Mouse (Mus musculus) left cerebral cortex, adult 9 months (tissue): ENCODE measurements around the gene Olfr1396.

Experiments used
- DNase-seq, 2 experiments: peaks; one replicate each; pipeline ENCODE4 v3.0.0; 2022; ENCODE audit warnings: low spot score in 2 of 2

The Olfr1396 gene

DNA sequence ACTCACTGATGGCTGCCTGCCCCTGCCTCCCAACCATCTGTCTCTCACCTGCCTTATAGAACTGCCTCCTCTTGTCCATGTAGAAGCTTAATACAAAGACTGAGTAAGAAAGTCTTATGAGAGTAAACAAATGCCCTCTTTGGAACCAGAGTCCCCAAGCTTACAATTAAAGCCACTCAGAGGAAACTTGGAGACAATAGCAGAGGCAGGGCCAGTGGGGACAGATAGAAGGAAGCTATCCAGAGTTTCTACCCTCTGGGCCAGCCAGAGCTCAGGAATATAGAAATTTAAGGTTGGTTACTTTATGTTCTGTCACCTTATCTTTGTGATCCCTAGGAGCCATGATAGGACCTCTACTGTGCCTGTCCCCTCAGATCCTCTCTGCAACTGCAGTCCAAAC lies at the start of gene Olfr1396:
TSS of gene Olfr1396 (minus strand) at position 101 of the 400 bp plus-strand sequence.
- no peak for DNase-seq

DNA sequence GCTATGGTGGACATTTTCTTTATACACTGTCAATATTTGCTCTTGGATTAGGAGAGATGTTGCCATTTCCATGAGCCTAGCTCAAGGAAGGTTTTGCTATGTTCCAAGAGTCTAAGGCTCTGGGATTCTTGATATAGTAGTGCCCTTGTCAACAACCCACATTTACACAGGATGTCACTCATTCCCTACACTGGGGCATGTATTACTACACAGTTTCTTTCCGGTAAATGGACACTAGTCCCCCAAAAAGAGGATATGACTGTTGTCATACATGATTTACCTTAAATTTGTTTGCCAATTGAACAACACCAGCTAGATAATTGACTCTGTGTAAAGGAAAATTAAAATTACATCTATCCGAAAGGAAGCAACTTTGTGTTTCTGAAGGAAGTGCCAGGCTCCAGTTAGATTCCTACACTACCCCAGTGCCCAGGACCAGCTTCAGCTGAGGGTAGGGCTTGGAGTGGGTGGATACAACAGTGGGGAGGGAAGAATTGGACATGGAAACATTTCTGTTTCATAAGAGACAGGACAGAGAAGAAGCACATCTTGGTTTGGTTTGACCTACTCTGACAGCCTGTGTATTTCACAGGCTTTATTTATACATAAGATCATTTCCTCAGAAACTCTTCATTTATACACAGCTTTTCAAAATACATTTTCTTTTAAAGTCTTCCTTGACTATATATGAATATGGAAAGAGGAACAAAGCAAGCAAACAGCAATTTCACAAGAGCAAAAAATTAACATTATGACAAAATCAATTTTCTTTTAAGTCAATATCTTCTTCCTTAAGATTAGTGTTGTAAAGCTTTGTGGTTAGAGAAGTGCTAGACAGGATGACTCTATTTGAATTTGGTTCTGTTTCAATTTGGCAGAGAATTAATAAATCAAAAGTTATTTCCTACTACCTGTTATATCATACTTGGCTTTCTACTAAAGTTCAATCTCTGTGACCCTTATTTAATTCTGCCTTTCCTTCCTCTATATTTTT lies 42.4 kb upstream of the Olfr1396 start:
- no peak for DNase-seq

DNA sequence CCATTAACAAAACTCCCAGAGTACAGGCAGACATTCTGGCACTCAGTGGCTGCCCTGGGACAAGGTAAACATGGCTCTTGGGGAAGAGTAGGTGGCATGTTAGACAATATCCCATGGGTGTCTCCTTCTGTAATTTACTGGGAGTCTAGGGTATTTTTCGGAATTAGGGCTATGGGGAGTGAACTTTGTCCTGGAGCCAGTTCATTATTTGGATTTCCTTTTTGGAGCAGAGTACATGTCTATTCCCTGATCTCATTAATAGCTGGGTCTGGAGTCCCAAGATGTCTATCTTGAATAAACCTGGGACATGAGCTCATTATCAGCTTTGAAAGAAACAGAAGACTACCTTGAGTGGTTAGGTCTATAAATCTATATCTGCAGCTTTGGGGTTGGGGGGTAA lies 39.4 kb upstream of the Olfr1396 start, which contains the start of gene Olfr1394:
TSS of gene Olfr1394 (plus strand) at position 301 of the 400 bp plus-strand sequence.
- no peak for DNase-seq

DNA sequence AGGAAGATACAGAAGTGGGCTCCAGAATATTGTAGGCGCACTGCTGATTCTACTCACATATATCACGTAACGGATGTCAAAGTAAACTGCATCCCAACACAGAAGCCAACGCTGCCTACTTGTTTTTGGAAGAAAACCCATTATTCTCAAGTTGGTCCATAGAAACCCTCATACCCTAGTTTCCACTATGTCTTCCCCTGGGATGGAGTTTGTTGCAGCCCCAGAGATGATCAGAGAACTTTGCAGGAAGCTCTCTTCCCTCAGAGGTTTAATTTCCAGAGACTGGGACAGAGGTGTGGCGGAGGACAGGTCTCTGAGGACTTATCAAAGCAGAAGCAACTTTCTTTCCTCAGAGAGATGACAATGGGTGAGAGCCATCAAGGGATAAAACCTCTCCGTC lies 27.3 kb upstream of the Olfr1396 start, which contains the start of gene Olfr1395:
TSS of gene Olfr1395 (plus strand) at position 301 of the 400 bp plus-strand sequence.
- DNase-seq = no peak

DNA sequence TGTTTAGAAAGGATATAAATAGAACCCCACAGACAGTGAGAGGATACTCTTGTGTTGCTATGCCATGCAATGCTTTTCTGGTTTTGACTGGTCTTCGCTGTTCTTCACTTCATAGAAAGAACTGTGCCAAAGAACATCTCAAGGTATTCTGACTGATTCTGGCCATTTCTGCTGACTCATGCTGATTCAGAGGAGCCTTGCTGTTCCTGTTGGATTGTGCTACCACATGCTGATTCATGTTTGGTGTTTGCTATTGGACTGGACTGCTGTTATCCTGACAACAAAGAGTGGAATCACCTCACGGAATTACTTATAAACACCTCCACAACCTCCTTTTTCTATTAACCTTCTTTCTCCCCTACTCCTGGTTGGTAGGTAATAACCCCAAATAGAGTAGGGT lies 9.5 kb upstream of the Olfr1396 start:
- DNase-seq = no peak

DNA sequence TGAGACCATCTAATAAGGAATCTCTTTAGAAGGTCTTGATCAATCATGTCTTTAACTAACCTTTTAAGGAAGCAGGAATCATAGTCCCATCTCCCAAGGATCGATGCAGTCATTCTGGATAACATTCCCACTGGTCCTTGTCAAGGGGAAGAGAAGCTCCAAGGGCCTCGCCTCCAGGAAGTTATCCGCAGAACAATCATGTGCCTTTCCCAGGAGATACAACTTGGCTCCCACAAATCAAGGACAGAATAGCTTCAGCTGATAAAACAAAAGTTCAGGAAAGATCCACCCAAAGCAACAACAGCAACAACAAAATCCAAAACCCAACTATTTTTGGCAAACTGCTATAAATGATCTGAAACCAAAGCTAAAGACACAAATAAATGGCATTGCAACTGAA lies 5.0 kb upstream of the Olfr1396 start:
- DNase-seq = no peak

DNA sequence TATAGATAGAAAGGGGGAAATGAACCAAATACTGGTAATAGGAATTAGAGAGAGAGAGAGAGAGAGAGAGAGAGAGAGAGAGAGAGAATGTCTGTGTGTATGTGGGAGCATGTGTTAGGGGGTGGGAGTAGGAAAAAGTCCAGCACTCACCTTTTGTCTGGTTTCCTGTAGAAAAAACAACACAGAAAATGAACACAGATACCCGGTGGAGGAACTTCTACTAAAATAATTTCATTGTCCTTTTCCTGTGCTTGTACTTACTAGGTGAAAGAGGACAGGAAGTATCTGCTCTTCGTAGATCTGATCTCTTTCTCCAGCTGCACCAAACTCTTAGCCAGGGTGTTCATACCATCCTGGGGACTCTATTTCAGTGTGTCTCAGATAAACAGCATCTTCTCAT lies 516 bp downstream of the Olfr1396 start:
- no peak for DNase-seq

DNA sequence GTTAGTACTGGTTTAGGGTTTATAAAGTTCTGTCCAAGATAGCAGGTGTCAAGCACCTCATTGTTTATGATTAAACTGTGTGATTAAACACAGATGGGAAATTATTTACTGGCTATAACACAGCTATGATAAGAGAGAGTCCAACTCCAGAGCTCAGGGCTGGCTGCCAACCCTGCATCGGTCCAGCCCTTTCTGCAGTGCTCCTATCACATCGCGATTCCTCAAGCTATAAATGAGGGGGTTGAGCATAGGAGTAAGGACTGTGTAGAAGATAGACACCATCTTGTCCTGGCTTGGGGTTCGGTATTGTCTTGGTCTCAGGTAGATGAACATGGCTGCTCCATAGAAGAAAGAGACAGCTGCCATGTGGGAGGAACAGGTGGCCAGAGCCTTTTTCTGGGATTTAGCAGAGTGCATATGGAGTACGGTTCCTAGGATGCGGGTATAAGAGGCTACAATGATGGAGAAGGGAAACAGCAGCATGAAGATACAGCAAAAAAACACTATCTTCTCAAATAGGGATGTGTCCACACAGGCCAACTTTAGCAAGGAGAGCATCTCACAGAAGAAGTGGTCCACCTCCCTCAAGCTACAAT lies 2.0 kb downstream of the Olfr1396 start:
- peak in 1 of 2 experiments; percentile 59 for DNase-seq

DNA sequence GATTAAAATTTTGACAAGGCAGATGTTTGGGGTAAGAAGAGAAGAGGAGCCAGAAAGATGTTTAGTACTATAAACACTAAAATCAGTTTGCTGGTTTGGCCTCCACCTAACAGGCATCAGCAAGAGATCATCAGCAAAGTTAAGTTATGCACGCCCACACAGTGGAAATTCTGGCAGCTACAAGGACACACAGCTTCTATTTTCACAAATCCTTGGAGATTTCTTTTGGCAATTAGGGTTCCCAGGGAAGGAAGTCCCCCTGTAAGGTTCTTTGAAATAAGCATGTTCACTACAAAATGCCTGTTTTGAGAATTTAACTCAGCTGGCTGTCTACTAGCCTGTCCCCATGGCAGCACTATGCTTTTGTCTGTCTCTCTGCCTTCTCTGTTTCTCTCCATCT lies 3.7 kb downstream of the Olfr1396 start:
- DNase-seq = peak in 1 of 2 experiments; percentile 13

DNA sequence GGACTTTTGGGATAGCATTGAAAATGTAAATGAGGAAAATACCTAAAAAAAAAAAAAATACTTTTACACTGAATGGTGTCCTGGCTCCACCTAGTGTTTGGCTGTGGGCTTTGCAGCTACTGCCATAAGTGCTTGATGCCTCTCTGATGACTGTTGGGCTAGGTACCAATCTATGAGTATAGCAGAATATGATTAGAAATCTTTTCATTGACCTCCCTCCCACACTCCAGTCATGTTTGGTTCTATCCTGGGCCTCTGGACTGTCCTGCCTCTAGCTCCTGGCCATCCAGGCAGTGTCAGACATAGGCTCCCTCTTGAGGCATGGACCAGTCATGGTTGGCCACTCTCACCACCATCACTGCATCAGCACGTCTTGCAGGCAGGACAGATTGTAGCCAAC lies 5.8 kb downstream of the Olfr1396 start:
- DNase-seq = peak in 1 of 2 experiments; percentile 29

DNA sequence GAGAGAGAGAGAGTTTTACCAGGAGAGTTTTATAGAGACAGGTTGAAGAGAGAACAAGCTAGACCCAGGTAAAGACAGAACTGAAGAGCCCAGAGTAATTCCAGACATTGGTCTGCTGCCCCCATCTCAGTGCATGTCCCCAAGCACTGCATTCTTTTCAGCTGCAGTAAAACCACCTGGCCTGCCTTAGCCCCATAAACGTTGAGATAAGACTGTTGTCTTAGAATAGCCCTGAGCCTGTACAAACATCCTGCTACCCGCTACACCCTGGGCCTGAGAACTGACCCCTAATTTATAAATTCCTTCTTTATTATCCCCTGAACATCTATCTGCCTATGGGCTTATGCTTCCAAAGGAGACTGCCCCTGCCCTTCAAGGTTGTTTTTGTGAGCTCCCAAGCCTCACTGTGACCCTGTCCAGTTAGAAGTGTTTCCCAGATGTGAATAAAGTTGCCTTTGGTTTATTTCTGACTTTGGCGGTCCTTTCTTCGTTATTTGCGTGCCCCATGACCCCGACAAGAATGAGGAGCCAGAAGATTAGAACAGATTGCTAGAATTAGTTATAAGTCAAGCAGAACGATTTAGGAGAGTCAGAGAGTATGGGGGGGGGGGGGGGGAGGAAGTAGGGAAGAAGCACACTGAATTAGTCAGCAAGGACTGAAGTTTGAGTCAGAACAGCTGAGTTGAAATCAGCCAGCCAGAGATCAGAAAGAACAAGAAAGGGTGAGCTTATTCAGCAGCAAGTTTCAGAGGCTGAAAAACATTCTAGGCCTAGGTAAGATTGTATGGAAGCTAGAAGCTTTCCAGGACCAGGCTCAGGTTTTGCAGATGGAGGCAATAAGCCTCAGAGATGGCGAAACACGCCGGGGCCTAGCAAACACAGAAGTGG lies 6.8 kb downstream of the Olfr1396 start:
- DNase-seq = no peak

DNA sequence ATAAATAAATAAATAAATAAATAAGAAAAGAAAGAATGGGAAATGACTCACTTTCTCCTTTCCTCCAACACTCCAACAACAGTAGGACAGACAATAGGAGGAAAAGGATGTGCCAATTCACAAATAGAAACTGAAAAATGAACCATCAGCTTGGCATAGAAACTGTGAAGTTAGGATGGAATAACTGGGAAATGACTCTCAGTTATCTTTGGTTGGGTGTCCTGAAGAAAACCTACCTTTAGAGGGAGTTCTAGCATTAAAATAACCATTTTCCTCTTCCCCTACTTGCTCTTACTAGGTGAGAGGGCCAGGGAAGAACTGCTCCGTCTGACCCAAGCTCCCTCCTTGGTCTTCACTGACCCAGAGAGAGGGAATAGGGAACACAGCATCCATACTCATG lies 8.9 kb downstream of the Olfr1396 start:
- no peak for DNase-seq

DNA sequence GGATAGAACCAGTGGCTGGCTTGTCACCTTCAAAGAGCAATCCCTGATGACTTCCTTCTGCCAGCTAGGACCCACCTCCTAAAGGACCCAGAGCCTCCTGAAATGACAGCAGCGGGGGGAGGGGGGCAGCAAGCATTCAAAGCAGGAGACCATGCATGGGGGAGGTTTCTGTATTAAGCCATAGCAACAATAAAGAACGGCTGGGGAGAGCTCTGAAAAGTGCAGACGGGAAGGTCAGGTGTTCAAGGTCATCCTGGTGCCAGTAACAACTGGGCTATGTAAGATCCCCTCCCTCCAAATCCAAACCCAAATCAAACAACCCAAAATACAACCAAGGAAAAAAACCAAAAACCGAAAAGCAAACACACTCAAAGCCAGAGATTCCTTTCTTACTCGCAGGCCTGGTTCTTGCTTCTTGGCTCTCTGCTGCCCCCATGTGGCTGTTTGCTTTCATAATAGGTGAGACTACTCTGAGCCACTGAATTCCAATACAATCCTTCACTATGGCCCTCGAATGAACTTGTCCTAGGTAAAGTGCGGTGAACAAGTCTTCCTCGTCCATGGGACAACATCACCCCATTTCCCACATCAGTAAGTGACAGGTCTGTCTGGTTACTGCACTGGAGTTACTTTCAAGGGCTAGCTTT lies 11.5 kb downstream of the Olfr1396 start:
- DNase-seq = peak; percentile 22 to 89

DNA sequence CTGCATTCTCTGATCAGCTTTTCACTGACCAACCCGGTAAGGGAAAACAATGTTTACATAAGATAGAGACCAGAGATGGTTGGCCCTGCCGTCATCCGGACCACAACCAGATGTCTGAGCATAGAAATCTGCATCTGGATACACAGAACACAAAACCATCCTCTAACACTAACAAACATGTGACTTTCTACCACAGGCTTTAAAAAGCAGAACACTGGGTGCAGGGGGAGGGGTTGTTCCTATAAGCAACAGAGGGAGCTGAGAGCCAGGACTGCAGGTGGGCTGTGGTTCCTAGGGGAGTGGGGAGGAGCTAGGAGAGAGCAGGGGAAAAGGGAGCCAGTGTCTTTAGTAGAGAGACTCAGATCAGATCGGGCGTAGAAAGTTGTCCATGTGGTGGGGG lies 13.2 kb downstream of the Olfr1396 start:
- DNase-seq = no peak

DNA sequence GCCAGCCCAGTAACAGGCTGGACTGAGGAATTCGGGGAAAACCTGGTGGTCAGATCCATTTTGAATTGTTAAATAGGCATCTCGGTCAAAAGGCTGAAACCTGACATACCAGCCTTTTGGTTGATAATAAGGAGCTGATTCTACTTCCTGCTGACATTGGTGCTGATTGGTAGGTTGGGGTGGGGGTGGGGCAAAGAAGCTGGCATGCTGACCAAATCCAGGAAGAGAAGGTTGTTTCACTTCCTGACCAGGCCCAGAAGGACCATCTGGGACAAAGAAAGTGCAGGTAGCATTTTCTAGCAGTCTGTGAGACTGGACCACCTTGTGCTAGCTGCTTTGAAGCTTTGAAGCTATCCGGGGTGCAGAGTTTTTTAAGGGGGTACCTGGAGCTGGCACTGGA lies 14.3 kb downstream of the Olfr1396 start:
- DNase-seq = no peak

DNA sequence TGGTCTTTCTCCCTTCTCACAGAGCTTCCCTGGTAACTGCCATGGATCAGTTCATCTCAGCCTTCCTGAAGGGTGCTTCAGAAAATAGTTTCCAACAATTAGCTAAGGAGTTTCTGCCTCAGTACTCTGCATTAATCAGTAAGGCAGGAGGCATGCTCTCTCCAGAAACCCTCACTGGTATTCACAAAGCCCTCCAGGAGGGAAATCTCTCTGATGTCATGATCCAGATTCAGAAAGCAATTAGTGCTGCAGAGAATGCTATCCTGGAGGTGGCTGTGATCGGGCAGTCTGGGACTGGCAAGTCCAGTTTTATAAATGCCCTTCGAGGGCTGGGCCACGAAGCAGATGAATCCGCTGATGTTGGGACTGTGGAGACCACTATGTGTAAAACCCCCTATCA lies 19.3 kb downstream of the Olfr1396 start:
- no peak for DNase-seq

DNA sequence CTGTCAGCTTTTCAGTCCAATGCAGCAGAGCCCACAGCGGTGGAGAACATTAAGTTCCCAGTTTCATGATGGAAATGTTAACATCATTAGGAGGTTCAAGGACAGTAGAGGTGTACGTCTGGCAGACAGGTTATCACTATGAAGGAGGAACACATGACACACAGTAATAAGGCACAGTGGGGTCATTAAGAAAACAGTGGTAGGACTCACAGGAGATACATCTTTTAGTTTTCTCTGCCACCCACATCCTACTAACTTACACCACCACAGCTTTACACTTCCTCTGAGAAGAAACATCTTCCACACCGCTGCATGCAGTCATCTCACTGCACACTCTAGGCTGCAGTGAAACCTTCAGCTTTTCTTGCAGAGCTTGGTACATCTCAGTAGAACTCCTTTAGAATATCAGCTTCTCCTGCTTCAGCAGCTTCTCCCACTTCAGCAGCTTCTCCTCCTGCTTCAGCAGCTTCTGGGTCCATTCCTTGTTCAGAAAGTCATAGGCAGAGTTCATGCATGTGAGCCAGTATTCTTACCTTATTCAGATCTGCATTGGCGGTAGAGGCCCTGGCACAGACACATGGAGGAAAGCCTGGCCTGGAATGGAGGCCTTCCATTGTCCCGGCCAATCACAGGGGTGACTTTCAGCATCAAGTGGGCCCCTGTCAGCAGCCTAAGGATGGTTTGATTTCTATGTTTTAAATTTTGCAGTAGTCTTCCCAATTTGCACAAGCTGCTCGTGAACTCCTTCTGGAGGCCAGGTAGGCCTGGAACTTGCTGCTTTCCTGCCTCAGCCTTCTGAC lies 20.6 kb downstream of the Olfr1396 start:
- no peak for DNase-seq

DNA sequence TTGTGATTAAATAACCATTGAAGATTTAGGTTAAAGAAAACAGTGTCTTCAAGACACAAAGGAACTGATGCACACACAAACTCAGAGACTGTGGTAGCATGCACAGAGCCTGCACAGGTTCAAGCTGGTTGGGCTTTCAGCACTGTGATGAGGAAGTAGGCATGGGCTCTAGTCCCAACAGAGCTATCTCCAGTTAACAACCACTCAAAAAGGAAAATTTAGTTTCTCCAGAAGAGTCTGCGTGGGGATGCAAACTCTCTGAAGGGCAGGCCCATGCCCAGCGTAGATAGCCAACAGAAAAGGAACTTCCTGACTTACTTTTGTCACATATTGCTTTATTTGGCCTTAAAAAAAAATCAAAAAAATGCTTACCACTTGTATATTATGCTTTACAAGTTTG lies 21.9 kb downstream of the Olfr1396 start:
- no peak for DNase-seq

DNA sequence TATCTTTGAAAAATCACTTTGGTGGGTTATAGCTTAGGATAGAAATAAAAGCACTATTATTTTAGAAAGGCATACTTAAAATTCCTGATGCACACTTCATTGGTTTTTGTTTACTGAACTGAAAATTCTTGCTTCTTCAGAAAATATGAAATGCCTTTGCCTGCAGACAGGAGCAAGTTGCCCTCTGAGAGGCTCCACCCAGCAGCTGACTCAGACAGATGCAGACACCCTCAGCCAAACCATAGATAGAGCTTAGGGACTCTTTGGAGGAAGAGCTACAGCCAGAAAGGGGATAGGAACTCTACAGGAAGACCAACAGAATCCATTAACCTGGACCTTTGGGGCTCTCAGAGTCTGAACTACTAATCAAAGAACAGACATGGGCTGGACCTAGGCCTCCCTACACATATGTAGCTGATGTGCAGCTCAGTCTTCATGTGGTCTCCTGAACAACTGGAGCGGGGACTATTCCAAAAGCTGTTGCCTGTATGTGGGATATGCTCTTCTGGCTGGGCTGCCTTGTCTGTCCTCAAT lies 22.6 kb downstream of the Olfr1396 start:
- DNase-seq = no peak

DNA sequence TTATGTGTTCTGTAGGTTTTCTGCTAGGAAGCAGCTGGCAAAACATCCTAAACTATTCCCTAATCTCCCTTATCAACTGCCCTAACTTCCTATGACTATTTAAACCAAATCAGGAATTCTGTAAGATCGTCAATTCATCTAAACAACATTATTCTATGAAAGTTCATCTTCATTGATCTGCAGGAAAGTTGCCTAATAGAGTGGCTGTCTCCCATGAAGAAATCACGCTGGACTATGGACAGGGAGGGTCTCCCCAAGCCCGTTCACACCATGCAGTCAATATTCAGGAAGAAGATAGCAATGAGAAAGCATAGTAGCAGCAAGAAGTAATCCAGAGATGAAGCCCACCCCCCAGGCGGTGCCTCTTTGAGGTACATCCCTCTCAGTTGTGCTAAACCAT lies 23.5 kb downstream of the Olfr1396 start:
- DNase-seq = no peak
